Mouse (Mus musculus) liver, postnatal 0 days (tissue): ENCODE data around the gene Lgals1.
A peak's percentile ranks its signal among the peaks of the same experiment; 100 is the strongest.

Source experiments
- CTCF ChIP-seq: sonication (generic); IDR thresholded peaks from 2 replicates; pipeline ENCODE4 v1.5.1; 2016; ENCODE audit warnings: antibody characterized with exemption, low read depth
- EP300 ChIP-seq: IDR thresholded peaks from 2 replicates; pipeline ENCODE4 v1.6.1; 2016; ENCODE audit warnings: antibody characterized with exemption, low read depth, mild to moderate bottlenecking

DNA sequence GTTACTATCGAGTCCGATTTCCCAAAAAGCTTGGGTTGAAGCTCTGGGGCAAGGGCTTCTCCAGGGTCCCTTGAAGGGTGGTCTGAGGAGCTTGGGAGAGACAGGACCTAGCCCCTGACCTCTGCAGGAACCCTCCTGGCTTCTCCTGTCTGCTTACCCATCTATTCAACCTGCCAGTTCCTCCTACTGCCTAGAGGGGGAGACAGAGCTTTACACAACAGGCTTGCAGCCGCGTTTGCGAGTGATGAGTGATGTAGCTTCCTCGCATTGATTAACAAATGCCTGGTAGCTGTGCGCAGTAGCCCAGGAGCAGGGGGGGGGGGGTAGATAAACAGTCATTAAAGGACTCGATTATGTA, 10.9 kb upstream of the Lgals1 start:
- TF ChIP-seq CTCF, result peak; percentile 99
- TF ChIP-seq EP300, result no peak
